Mouse (Mus musculus) embryonic facial prominence, embryonic 11.5 days (tissue): ENCODE measurements around the gene Bcl2. TPM values are rescaled to one million over a fixed set of nuclear protein-coding genes. Genes with fewer than 3 reads are reported as not detected.

ENCODE experiments used
- ATAC-seq: fragments of 200-750 bp; cut with Nextera tagmentation; replicated peaks from 2 replicates; pipeline ENCODE4 v1.8.0; 2017; ENCODE audit warnings: low read depth; ENCODE audit not compliant: insufficient number of reproducible peaks, low FRiP score, low TSS enrichment
- DNase-seq: peaks from one replicate; pipeline ENCODE4 v3.0.0-alpha.2; 2015; ENCODE audit warnings: low spot score
- H3K27ac ChIP-seq: fragments of 300-500 bp; sonication (generic); replicated peaks from 2 replicates; pipeline ENCODE4 v1.5.1; 2014; ENCODE audit warnings: mild to moderate bottlenecking, low read depth, low read length, control low read depth
- H3K27me3 ChIP-seq: fragments of 300-500 bp; sonication (generic); 2 replicates; pipeline ENCODE4 v1.6.1; 2014; ENCODE audit warnings: mild to moderate bottlenecking, low read length, moderate library complexity, mixed read lengths; ENCODE audit not compliant: control insufficient read depth, insufficient read depth
- H3K36me3 ChIP-seq: fragments of 300-500 bp; sonication (generic); replicated peaks from 2 replicates; pipeline ENCODE4 v1.6.1; 2014; ENCODE audit warnings: low read depth, mild to moderate bottlenecking, low read length, moderate library complexity, mixed read lengths; ENCODE audit not compliant: control insufficient read depth, insufficient read depth
- H3K4me1 ChIP-seq: fragments of 300-500 bp; sonication (generic); 2 replicates; pipeline ENCODE4 v1.6.1; 2014; ENCODE audit warnings: low read length, mixed read lengths; ENCODE audit not compliant: control insufficient read depth, insufficient read depth
- H3K4me2 ChIP-seq: fragments of 300-500 bp; sonication (generic); 2 replicates; pipeline ENCODE4 v1.6.1; 2014; ENCODE audit warnings: low read depth, mild to moderate bottlenecking, control low read depth, low read length, moderate library complexity
- H3K4me3 ChIP-seq: fragments of 300-500 bp; sonication (generic); 2 replicates; pipeline ENCODE4 v1.5.1; 2014; ENCODE audit warnings: low read depth, low read length, control low read depth
- H3K9ac ChIP-seq: fragments of 300-500 bp; sonication (generic); replicated peaks from 2 replicates; pipeline ENCODE4 v1.6.1; 2014; ENCODE audit warnings: mild to moderate bottlenecking, control low read depth, low read length
- H3K9me3 ChIP-seq: fragments of 300-500 bp; sonication (generic); replicated peaks from 2 replicates; pipeline ENCODE4 v1.6.1; 2016; ENCODE audit warnings: mild to moderate bottlenecking, low read length, inconsistent platforms, mixed read lengths; ENCODE audit not compliant: control insufficient read depth
- WGBS: fragments of 180-500 bp; shearing (Covaris S2); extraction: QIAGEN DNeasy Blood & Tissue Kit; methylation state at CpG from one replicate; pipeline ENCODE4 v1.1.7; 2014; 5-methylcytosine and 5-hydroxymethylcytosine counted together
- polyA plus RNA-seq: library from polyadenylated mRNA; unstranded; fragments of >200 nt; fragmentation: Nextera tagmentation; extraction: Ambion mirVana; gene quantifications from 2 replicates; pipeline ENCODE4 v1.2.1, GENCODE M21; 2014

Gene Bcl2
- polyA plus RNA-seq, 1 experiment from 2014 or later, result 7.1 TPM

DNA sequence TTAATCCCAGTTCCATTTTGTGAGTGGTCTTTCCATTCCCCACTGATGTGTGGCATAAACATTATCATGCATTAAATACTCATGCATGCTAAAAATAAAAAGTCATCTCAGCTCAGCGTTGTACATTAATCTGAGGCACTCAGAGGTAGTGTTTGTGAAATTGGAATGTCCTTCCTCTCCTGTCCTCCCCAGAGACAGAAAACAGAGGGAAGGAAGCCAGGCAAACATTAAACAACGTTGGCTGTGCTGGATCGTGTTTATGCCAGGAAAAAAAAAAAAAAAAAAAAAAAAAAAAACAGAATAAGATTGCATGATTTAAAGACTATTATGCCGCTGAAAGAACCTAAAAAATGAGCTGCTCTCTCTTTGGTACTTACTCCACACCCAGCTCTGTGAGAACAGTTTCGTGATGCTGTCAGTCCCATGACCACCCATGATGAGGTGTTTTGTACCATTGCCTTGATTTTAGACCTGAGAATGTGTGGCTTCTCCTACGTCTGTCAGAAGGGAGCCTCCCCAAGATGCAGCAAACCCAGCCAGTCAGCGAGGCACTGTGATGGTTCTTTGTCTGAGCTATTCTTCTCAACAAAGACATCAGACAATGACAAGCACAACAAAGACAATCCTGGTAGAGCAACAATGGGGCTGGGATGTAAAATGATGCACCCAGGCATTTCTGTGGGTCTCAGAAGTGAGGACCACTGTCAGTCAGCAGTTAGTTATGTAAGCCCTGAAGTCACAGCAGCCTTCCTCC, 200.0 kb downstream of the Bcl2 start:
- DNase-seq (no peak), ATAC-seq (no peak)
- Histone ChIP-seq H3K9me3 (no peaks in the 10 kb centered on the region), H3K27me3 (no peaks in the 10 kb centered on the region), H3K4me2 (no peak overlapping the region), H3K4me3 (no peak overlapping the region), H3K27ac (no peak overlapping the region), H3K36me3 (no peaks in the 10 kb centered on the region), H3K9ac (no peak overlapping the region), H3K4me1 (no peaks in the 10 kb centered on the region)
- WGBS, result 46% methylated on average over 7 of the region's 7 CpGs

DNA sequence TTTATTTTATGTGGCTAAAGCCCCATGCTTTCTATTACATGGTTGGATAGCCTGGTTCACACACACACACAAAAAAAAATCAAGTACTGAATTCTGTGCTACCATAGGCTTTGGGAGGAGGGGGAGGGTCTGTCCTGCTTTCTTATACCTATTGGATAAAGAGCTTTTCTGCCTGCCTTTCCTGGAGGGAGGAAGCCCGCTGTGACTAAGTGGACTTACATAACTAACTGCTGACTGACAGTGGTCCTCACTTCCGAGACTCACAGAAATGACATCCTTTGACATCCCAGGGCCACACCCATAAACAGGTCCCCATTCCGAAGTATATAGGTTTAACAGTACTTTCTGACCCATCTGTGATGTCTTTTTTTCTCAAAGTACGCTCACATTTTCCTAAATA, 200.6 kb downstream of the Bcl2 start:
- WGBS, result 67% methylated on average over 4 of the region's 4 CpGs
- no peaks in the 10 kb centered on the region for H3K36me3 ChIP-seq

DNA sequence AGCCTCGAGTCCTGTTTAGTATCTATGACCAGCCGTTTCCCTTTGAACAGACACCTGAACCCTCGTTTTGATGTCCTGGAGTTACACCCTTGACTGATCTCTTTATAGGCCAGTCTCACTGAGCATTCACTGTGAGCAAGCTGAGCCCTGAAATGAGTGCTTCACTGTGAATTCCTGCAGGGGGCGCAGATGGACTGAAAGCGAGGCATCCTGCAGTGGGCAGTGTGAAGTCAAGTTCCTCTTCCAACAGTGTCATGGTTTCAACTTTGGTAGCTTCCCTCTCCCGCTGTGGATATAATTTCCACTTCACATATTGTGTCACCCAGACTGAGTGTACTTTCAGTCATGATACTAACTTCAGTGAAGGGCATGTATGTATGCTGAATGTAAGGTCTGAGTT, 202.5 kb downstream of the Bcl2 start:
- H3K4me3 ChIP-seq, result no peak overlapping the region
- DNase-seq, result peak; percentile 74
- no peak overlapping the region for H3K9ac ChIP-seq
- no peak overlapping the region for H3K4me2 ChIP-seq
- 22% methylated on average over 6 of the region's 6 CpGs for WGBS
- H3K27ac ChIP-seq, result no peak overlapping the region
- no peaks in the 10 kb centered on the region for H3K27me3 ChIP-seq
- ATAC-seq, result peak; percentile 64; the same call in 1 of the 2 replicates
- H3K4me1 ChIP-seq, result no peaks in the 10 kb centered on the region
- no peaks in the 10 kb centered on the region for H3K9me3 ChIP-seq
- H3K36me3 ChIP-seq, result no peaks in the 10 kb centered on the region

More for the DNA sequence above, 200.6 kb downstream of the Bcl2 start:
- Histone ChIP-seq H3K9ac (no peak overlapping the region), H3K4me1 (no peaks in the 10 kb centered on the region), H3K9me3 (no peaks in the 10 kb centered on the region), H3K4me3 (no peak overlapping the region), H3K27me3 (no peaks in the 10 kb centered on the region), H3K4me2 (no peak overlapping the region), H3K27ac (no peak overlapping the region)
- ATAC-seq (no peak), DNase-seq (no peak)

DNA sequence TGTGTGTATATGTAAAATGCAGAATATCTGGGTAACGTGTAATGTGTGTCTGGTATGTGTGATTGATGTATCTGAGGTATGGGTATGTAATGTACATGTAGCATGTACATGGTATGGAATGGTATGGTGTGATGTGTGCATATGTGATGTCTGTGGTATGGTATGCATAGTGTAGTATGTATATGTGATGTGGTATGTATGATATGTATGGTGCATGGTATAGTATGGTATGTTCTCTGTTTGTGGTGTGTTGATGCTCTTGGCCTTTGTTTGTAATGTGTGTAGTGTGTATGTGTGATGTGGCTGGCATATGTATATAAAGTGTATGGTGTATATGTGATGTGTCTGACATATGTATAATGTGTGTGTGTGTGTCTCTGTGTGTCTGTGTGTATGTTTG, 206.5 kb downstream of the Bcl2 start:
- Histone ChIP-seq H3K27me3 (no peaks in the 10 kb centered on the region), H3K9me3 (no peaks in the 10 kb centered on the region), H3K4me1 (no peaks in the 10 kb centered on the region), H3K27ac (no peak overlapping the region), H3K9ac (no peak overlapping the region), H3K36me3 (no peaks in the 10 kb centered on the region), H3K4me2 (no peak overlapping the region), H3K4me3 (no peak overlapping the region)
- peak; percentile 56; the same call in 1 of the 2 replicates for ATAC-seq
- no peak for DNase-seq
- 76% methylated on average over 1 of the region's 1 CpGs for WGBS

DNA sequence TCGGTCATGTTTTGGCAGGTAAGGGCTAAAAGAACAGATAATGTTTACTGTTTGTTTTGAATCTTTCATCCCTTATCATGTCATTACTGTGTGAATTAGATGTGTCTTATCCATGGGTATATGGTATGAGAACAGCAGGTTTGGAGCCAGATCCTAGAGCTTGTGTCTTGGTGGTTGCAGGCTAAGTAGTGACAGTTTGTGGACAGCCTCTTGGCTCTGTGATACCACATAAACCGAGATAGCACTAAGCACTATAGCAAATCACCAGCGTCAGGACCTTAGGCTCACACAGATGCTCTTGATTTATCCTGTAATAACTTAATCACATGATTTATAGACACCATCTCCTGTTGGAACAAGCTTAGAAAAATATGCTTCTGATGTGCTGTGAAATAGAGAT, 210.2 kb downstream of the Bcl2 start:
- DNase-seq, result no peak
- 85% methylated on average over 3 of the region's 3 CpGs for WGBS
- Histone ChIP-seq H3K9ac (no peak overlapping the region), H3K27ac (no peak overlapping the region), H3K27me3 (no peaks in the 10 kb centered on the region), H3K36me3 (no peaks in the 10 kb centered on the region), H3K4me3 (no peak overlapping the region), H3K4me2 (no peak overlapping the region), H3K9me3 (no peaks in the 10 kb centered on the region), H3K4me1 (no peaks in the 10 kb centered on the region)
- ATAC-seq, result no peak

DNA sequence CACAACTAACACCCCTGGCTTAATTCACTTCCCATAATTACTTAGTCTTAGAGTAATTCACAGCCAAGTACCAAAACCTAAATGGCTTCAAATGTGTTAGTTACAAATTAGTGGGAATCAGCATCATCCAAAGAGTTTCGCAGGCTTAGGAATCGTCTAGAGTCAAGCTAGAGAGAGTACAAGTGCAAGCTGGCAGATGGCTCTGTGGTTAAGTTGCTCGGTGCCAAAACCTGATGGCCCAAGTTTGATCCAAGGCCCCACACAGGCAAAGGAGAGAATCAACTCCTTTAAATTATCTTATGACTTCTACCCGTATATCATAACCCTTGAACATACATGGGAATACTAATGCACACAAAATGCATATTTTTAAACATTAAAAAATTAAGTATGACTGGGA, 210.7 kb downstream of the Bcl2 start:
- H3K4me1 ChIP-seq, result no peaks in the 10 kb centered on the region
- H3K36me3 ChIP-seq, result no peaks in the 10 kb centered on the region
- H3K9me3 ChIP-seq, result no peaks in the 10 kb centered on the region
- no peak overlapping the region for H3K27ac ChIP-seq
- H3K27me3 ChIP-seq, result no peaks in the 10 kb centered on the region
- no peak overlapping the region for H3K4me2 ChIP-seq
- ATAC-seq (no peak), DNase-seq (no peak)
- 92% methylated on average over 4 of the region's 4 CpGs for WGBS
- H3K9ac ChIP-seq, result no peak overlapping the region
- H3K4me3 ChIP-seq, result no peak overlapping the region

DNA sequence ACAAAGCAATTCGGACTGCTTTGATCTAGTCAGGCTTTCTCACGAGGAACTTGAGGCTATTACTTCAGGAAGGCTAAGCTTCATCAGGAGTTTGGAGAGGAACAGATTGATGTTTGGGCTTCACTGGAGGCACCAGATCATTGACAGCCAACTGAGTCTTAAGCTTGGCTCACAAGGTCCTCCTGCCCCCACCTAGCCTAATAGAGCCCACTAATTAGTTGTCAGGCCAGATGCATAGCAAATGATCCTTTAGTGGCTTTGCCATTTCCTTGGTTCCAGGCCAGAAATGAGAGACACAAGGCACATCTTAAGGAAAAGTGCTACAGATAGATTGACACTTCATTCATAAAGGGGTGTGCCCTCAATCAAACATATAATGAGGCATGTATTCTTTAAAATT, 216.1 kb downstream of the Bcl2 start:
- Histone ChIP-seq H3K9ac (no peak overlapping the region), H3K36me3 (no peaks in the 10 kb centered on the region), H3K4me3 (no peak overlapping the region), H3K27ac (no peak overlapping the region), H3K4me2 (no peak overlapping the region), H3K27me3 (no peaks in the 10 kb centered on the region), H3K9me3 (no peaks in the 10 kb centered on the region), H3K4me1 (no peaks in the 10 kb centered on the region)
- DNase-seq, result no peak
- WGBS, result 73% methylated on average over 2 of the region's 2 CpGs
- no peak for ATAC-seq
